Mouse (Mus musculus) lung, adult 2 months (tissue): ENCODE data around the gene Gm28308.

Source experiments
- CTCF ChIP-seq: fragments of 200-500 bp; IDR thresholded peaks from 2 replicates; pipeline ENCODE4 v1.5.1; 2011; ENCODE audit warnings: mild to moderate bottlenecking, low read length, control low read depth; ENCODE audit not compliant: insufficient read depth
- POLR2A ChIP-seq: fragments of 200-500 bp; IDR thresholded peaks from 2 replicates; pipeline ENCODE4 v1.6.1; 2011; ENCODE audit warnings: low read depth, mild to moderate bottlenecking, control low read depth, low read length, borderline replicate concordance; ENCODE audit errors: extremely low read depth

GRCm38 (mm10) chr6:52177806-52178205, 35.3 kb downstream of the Gm28308 start:
- TF ChIP-seq POLR2A (no peak), CTCF (no peak)
